Mouse (Mus musculus) right cerebral cortex, adult 18-20 months (tissue): Measurements from ENCODE around the gene Lalba.
"Not testable (repeated sequence)": the region's sequence is repeated elsewhere in the genome, so short reads cannot be mapped to it uniquely, and the experiment has no call there.

ENCODE experiments used
- DNase-seq: peaks from one replicate; pipeline ENCODE4 v3.0.0; 2022; ENCODE audit warnings: mixed read lengths

Lalba gene

GRCm38 (mm10) chr15:98491332-98491731 is 8.8 kb upstream of the Lalba start:
- DNase-seq, result no peak

GRCm38 (mm10) chr15:98486433-98487021 is 4.0 kb upstream of the Lalba start:
- no peak for DNase-seq

- DNase-seq, result no peak
Observed at GRCm38 (mm10) chr15:98483907-98484886, 1.7 kb upstream of the Lalba start.

GRCm38 (mm10) chr15:98479568-98480102 is 2.9 kb downstream of the Lalba start:
- DNase-seq, result no peak

- no peak for DNase-seq
Observed at GRCm38 (mm10) chr15:98476281-98476680, 6.2 kb downstream of the Lalba start.

GRCm38 (mm10) chr15:98475382-98475781 is 7.1 kb downstream of the Lalba start:
- peak; percentile 17 for DNase-seq

- no peak for DNase-seq
Observed at GRCm38 (mm10) chr15:98474958-98475357, 7.6 kb downstream of the Lalba start.

- DNase-seq, result no peak
Observed at GRCm38 (mm10) chr15:98471539-98471938, 11.0 kb downstream of the Lalba start.

GRCm38 (mm10) chr15:98469596-98469995 is 12.9 kb downstream of the Lalba start, which contains the start of gene OR5BS1P:
OR5BS1P (plus strand) TSS chr15:98469896.
- DNase-seq, result no peak

GRCm38 (mm10) chr15:98452288-98452687 is 30.2 kb downstream of the Lalba start, which contains the start of gene Olfr281:
Olfr281 (plus strand) TSS chr15:98452588.
- no peak for DNase-seq

- DNase-seq, result no peak
Observed at GRCm38 (mm10) chr15:98448521-98448920, 34.0 kb downstream of the Lalba start.

GRCm38 (mm10) chr15:98444561-98444960 is 38.0 kb downstream of the Lalba start:
- no peak for DNase-seq

GRCm38 (mm10) chr15:98430925-98431324 is 51.6 kb downstream of the Lalba start, which contains the start of gene Olfr282:
Olfr282 (plus strand) TSS chr15:98431225.
- DNase-seq, result not testable (repeated sequence)
